Mouse (Mus musculus) naive thymus-derived CD4-positive, alpha-beta T cell, adult 2 months (primary cell): ENCODE results near the gene Kank1.

Experiments
- DNase-seq: peaks from one replicate; pipeline ENCODE4 v3.0.0-alpha.2; 2011; ENCODE audit warnings: low read depth

Gene Kank1

DNA sequence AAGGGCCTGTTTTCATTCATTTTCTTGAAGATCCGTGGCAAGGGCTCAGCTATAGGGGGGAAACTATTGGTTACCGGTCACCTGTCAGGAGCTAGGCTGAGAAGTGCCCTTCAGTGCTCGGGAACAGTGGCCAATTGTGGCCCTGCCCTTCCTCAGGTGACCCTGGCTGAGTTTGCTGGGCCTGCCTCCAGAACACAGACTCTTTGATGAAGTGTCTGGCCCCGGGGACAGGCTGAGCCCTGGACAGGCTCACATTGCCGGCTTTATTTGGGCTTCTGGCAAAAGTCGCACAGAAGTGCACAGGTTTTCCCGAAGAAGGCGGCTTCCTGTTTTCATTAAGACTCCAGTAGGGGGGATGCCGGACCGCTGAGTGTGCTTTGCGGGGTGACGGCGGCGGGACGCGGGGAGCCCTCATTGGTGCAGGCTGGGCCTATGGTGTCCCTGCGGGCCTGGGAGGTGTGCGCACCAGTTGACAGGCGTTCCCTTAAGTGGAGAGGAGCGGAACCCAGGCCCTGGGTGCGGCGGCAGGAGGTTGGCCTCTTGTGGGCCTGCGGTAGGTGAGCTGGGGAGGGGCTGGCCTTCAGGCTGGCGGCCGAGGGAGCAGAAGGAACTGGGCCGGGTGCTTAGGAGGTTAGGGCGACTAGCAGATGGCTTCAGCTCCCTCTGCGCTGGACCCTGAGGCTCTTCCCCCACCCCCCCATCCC, 169.9 kb downstream of the Kank1 start:
- no peak for DNase-seq

DNA sequence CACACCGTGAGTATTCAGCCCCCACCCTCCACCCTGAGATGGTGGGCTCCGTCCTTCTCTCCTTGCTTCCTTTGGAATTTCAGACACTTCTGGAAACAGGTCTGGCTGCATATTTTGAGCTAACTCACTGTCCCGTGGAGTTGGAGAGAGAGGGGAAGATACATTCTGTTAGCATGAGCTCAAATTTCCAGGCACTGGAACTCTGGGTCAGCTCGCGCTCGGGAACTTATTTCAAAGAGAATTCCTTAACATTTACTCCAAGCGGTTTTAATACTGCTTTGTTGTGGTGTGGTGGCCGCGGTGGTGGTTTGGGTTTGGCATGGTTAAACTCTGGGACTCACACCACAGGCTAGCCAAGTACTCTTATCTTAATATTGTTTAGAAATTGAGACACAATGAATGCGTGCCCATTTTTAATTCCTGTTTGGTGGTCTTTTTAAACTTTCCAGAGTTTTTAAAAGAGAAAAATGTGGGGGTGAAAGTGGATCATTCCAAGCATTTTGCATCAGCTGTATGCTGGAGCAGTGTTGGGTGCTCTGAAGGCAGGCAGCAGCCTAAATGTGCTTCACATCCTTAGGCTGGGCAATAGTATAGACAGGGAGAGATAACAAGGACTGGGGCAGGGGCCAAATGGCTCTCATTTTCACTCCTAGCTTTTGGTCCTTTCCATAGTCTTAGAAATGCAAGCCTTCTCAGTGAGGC, 170.6 kb downstream of the Kank1 start:
- DNase-seq = no peak

DNA sequence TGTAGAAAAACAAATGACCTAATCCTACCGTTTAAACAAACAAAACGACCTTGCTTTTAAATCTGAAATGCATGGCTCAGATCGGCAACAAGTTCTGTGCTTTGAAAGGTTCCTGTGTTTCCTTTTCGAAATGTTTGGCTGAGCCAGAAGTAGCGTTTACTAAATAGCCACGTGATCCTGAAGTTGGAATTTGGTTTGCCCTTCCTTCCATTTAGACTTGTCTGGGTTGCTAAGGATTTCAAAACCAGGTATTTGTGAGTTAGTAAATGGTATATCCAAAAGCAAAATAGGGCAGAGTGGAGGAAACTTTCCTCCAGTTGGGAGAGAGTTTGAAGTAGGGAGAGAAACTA, 171.1 kb downstream of the Kank1 start:
- DNase-seq = no peak

DNA sequence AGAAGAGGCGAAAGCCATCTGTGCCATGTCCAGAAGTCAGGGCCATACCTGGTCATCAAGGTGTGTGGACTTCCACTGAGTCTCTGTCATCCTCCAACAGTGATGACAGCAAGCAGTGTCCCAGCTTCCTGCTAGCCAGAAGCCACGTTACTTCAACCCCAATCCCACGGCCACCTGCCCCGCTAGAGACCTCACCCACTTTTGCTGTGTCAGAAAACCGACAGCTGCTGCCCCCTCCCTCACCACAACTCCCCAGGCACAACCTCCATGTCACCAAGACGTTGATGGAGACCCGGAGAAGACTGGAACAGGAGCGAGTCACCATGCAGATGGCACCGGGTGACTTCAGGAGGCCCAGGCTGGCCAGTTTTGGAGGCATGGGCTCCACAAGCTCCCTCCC, 172.5 kb downstream of the Kank1 start:
- no peak for DNase-seq

DNA sequence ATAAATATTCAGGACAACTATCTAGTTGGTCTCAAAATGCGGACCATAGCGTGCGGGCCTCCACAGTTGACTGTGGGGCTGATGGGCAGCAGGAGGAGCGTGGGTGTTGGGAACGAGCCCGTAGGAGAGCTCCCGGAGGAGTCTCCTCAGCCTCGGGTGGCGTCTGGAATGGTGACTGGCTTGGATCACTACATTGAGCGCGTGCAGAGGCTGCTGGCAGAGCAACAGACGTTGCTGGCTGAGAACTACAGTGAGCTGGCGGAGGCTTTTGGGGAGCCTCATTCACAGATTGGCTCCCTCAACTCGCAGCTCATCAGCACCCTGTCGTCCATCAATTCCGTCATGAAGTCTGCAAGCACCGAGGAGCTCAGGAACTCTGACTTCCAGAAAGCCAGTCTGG, 174.6 kb downstream of the Kank1 start:
- no peak for DNase-seq

DNA sequence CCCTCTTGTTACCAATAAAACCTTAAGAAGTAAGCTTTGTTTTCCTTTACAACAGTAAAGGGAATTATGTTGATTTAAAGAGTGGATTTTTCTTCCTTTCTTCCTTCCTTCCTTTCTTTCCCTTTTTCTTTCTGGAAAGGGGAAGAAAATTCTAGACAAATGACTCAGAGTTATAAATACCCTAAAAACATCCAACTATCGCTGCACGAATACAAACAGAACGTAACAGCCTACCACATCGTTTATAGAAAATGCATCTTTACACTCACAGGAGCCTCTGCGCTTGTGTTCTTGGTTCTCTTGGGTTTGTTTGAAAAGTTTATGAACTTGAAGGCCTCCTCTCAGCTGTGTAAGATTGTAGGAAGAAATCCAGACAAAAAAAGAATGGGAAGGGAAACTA, 178.7 kb downstream of the Kank1 start:
- DNase-seq = no peak

DNA sequence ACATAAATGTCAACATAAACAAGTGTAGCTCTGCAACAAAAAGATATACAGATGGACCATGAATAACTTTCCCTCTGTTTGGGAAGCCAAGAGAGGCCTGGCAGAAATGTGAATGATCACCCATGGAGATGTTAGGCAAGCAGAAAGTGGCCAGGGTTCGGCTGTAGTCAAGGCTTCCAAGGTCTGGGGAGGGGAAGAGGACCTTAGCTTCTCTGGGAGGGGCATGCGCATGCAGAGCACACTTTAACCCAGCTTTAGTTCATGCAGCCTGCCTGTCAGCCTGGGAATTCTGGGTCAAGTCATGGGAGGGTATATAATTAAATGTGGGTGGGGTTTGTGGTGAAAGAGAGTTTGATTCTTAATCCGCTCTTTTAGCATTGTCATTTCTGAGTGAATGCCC, 180.9 kb downstream of the Kank1 start:
- no peak for DNase-seq

DNA sequence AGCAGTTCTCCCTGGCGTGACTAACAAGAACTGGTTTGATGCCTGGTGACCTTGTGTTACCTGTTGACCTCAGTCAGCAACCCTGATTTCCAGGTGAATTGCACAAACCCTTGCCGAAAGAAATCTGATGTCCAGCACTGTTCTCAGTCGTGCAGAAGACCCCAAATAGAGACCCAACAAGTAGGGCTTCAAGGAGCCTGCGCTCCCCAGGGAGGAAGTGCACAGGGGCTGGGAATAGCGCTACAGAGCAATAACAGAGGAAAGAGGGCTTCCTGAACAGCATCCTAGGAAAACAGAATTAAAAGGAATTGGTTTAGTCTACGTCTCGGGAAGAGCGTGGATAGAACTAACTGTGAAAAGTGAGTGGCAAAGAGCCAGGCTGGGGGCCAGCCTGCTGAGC, 183.2 kb downstream of the Kank1 start:
- DNase-seq = no peak

DNA sequence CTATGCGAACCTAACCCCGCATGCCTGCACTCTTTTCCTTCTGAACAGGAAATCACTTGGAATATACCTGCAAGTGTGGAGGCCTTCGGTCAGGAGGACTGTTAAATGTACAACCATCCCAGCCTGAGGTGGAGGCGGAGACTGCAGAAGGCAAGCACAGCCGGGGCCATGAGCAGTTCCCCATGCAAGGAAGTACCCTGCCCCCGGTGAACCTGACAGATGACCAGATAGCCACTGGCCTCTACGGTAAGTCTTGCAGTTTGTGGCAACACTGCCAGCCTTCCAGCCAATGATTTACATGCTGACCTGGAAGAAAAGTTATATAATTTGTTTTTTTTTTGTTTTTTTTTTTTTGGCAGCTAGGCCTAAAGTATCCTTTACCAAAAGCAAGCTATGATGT, 185.3 kb downstream of the Kank1 start:
- DNase-seq = no peak

DNA sequence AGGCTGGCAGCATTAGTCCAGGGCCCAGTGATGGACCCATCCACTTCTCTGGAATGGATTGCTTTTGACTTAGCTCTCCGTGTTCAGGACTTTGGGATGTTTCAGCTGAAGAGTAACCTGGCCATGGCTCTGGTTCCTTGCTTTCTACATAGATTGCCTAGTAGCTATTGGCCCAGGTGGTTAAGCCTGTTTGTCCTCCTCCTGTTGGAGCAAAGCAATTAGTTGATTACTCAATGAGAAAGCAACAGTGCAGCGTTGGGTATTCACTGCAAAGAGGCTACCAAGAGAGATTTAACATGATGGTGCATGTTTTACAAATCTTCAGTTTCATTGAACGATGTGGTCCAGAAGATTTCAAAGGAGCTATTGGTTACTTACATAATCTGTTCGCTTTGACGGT, 186.6 kb downstream of the Kank1 start:
- no peak for DNase-seq

DNA sequence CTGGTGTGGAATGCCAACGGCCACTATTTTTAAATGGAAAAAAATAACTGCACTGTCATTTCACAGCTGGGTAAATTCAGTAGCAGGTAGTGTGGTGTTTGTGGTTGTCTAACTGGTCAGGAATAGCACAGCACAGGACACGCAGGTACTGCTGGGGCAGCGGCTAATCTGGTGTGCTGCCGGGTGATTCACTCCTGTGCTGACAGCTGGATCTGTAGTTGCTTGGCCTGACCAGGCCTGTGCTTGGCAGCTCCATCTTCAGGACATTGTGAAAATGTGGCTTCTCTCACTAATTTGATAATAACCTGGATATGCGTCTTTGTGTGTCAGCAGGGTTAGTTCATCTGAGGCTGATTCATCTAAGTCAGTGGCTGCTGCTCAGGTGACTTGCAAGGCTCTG, 189.7 kb downstream of the Kank1 start:
- no peak for DNase-seq

DNA sequence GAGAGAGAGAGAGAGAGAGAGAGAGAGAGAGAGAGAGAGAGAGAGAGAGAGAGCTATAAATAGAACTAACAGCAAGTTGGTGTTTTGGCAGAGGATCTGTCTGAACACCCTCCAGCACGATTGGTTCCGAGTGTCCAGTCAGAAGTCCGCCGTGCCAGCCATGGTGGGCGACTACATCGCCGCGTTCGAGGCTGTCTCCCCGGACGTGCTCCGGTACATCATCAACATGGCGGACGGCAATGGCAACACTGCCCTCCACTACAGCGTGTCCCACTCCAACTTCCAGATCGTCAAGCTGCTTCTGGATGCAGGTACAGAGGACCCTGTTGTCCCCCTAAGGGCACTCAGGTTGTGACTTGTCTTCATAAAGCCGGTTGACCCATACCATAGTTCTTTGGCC, 191.1 kb downstream of the Kank1 start:
- no peak for DNase-seq

DNA sequence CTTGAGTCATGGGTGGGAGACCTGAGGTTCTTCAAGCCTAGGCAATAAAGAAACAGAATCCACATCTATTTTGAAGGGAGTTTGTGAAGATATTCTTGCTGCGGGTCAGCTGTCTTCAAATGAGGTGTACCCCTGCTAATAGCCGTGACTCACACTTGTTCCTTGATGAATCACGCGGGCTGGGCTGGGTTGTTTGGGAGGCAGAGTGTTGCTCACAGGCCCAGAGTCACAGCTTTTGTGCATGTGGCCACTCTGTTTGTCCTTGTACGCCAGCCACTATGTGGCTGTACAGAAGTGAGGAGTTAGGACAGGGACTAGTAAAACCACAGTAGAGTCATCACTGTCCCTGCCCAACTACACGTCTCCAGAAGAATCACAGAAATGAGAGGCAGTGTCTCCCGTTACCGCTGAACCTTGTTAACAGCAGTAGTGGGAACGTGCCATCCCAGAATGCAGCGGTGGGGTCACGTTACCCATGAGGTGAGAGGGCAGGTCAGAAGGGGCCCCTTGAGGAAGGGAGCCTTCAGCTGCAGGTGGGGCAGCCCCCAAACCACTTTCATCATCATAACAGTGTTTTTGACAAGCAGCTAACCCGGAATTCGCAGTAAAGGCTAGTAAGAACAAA, 191.7 kb downstream of the Kank1 start:
- DNase-seq = no peak

DNA sequence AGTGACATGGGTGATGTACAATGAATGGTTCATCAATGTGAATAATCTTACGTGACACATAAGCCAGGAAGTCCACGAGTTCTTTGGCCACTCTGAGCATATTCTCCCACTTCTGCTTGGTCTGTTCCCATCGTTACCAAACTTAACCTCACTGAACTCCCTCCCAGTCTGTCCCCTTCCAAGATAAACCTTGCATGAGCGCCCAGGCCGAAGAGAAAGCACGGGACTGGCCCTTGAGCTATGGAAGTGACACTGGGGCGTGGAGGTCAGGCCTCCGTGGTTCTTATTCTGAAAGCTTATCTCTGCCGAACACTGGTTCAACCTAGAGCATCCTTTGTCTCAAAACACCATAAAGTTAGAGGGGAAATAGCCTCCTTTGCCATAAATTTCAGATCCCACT, 194.7 kb downstream of the Kank1 start:
- DNase-seq = no peak

DNA sequence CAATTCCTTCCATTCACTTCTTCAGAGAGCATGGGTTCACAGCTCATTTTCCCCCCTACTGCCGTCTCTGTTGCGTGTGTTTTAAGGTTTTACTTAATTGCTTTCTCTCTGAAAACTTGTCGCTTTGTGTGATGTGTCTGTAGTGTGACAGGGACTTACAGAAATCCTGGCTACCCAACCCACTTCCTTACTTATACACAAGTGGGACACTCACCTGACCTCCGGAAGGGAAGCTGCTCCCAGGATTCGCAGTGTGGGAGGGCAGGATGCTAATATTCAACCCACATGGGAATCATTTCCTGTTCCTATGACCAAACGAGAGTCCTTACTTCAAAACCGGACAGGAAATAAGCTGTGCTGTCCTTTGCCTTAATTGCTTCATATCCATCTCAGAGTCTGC, 195.1 kb downstream of the Kank1 start:
- no peak for DNase-seq

DNA sequence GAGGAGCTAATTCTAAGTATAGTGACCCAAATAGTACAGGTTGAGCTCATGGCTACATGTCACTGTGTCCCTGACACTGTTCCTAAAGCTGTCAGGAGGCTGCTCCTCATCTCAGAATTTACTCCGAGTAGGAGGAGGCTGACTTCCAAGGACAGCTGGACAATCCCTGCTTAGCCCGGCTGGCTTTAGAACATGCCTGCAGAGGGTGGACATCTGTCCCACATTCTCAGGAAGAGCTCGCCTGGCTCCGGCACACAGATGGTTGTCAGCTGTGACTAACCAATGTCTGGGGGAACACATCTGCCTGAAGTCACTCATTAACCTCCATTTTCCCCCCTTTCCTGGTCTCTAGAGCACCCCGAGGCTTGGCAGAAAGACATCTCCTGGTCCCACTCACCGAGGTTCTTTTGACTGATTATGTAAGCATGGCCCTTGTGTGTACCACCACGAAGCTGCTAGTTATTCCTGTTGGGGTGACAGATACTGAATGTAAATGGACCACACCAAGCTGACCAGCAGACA, 196.5 kb downstream of the Kank1 start:
- DNase-seq = no peak

DNA sequence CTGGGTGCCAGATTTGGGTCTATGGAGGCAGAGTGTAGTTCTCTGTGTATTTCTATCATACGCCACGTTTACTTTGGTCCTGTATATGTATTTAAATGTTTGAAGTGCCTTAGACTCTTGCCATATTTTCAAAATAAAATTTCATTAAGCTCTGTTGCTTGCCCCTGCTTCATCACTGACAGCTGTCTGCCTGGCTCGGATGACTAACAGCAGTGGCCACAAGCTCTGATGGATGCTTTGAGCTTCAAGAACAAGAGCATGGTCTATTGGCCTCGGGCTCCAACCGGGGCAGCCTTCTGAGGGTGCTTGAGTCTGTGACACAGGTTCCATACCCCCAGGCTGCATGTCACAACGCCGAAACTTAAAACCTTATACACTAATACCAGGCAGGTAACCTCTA, 197.6 kb downstream of the Kank1 start:
- no peak for DNase-seq

DNA sequence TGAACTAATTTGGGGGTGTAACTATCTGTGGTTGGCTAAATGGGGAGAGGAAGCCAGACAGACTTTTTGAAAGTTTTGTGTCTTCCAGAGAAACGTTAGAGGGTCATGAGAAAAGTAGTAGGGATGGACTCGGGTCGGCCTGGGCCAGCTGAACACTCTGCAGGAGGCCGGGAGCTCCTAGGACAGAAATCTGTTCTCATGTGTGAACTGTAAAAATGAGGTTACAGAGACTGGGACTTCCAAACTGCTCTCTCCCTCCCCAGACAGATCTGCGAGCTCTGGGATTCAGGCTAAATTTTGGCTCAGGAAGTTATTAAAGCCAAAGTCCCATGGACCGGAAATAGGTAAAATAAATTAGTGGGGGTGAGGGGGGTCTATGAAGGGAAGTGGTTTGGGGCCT, 198.0 kb downstream of the Kank1 start:
- no peak for DNase-seq

DNA sequence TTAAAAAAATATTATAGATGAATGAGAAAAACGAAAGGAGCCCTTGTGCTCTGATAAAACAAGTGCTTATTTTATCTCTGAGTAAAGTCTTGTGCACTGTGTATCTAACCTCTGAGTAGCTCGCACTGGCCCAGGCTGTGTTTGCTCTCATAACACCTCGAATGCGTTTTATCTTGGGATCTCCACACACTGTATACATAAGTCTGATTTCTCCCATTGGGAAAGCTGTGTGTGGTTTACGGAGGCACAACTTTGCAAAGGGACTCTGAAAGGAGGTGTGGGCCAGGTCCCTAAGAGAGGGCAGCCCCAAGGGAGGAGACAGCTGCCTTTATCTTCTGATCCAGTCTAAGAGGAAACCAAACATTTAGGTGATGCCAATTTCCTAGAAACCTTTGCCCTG, 198.6 kb downstream of the Kank1 start:
- DNase-seq = no peak

DNA sequence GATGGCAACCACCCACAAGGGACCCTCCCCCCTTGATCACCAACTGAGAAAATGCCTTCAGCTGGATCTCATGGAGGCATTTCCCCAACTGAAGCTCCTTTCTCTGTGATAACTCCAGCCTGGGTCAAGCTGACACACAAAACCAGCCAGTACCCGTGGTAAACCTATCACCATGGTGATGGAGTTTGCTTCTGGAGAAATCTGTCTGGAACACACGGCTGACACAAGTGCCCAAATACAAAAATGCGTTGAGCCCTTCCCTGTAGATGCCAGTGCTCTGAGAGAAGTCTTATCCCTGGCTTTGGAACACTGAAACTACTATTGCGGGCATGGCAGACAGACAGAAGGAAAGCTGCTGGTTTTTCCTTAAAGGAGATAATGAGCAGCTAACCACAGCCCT, 199.4 kb downstream of the Kank1 start:
- DNase-seq = no peak

DNA sequence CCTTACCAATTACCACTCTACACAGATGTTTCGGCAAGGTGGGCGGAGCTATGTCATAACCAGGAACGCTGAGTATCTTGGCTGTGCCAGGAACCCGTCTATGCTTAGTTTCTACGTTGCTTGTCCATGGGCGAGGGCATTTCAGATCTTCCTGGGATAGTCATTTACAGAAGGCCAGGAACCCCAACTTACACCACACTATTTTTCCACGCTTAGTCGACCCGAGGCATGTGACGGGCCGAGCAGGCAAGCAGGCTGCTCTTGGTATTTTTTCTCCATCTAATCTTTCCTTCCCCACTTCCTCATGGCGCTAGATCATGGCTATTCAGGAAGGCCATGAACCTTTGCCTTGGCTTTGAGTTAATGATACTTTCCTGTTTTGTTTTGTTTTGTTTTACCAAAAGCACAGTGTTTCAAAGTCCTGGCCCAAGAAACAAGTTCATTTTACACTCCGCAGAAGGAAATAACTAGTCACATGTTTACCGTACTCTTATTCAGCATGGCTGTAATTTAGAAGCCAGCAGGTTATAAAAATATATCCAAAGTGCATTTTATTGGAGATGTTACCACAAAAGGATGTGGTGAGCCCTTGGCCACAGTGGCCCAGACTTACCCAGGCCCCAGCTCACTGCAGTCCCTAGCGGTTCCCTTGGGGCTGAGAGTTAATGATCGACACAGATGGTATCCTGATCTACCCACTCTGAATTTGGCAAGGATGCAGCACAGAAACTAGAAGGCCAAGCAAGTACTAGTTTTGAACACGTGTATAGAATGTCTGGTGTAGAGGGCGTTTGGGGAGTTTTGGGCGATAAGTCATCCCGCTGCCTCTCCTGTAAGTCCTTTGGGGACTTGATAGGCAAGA, 200.2 kb downstream of the Kank1 start:
- DNase-seq = no peak

DNA sequence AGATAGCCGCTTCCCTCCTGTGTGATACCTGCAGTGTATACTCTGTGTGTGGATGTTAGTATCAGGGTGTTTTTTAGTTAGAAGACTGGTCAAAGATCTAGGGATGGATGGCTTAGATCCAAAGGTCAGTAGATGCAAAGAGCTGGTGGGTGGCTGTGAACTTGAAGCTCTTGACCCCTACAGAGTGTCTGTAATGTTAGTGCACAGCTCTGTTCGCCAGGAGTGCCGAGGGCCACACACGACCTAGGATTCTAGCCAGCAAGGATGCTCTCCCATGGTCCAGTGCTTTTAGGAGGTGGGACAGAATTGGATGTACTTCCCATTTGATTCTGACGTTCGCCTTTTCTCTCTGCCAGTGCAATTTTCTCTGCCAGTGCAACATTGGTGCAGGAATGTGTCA, 201.5 kb downstream of the Kank1 start:
- no peak for DNase-seq

DNA sequence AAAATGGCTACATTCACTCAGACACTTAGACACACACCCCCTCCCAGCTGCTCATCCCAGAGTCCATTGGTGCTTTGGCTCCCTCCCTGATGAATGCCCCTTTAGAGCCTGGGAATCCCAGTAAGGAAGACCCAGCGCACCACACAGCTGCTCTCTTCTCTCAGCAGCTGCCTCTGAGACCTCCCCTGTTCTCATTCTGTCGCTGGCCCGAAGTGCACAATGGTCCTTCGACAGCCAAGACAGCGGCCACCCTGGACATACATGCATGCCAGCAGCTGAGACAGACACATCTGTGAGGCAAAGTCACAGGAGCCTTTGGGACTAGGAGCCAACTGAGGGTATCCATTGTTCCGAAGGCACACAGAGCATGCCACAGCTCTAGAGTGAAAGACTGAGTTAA, 203.0 kb downstream of the Kank1 start:
- no peak for DNase-seq
